Mouse (Mus musculus) heart, postnatal 0 days (tissue): ENCODE data around the gene Dad1. TPM values are rescaled to one million over a fixed set of nuclear protein-coding genes. Genes with fewer than 3 reads are reported as not detected.

Experiments
- ATAC-seq: fragments of 200-750 bp; cut with Nextera tagmentation; 2 replicates; pipeline ENCODE4 v1.8.0; 2017; ENCODE audit warnings: low read depth, moderate number of reproducible peaks, moderate library complexity; ENCODE audit not compliant: insufficient read depth
- DNase-seq: peaks from one replicate; pipeline ENCODE4 v3.0.0-alpha.2; 2016; ENCODE audit warnings: low spot score
- H3K27ac ChIP-seq: fragments of 300-500 bp; sonication (generic); 2 replicates; pipeline ENCODE4 v1.5.1; 2014; ENCODE audit warnings: low read depth, mild to moderate bottlenecking
- H3K27me3 ChIP-seq: fragments of 300-500 bp; sonication (generic); 2 replicates; pipeline ENCODE4 v1.6.1; 2014; ENCODE audit warnings: low read length, mixed read lengths; ENCODE audit not compliant: control insufficient read depth, insufficient read depth
- H3K36me3 ChIP-seq: fragments of 300-500 bp; sonication (generic); replicated peaks from 2 replicates; pipeline ENCODE4 v1.6.1; 2014; ENCODE audit warnings: low read length, mixed read lengths; ENCODE audit not compliant: control insufficient read depth, insufficient read depth
- H3K4me1 ChIP-seq: fragments of 300-500 bp; sonication (generic); 2 replicates; pipeline ENCODE4 v1.6.1; 2014; ENCODE audit warnings: antibody characterized with exemption; ENCODE audit not compliant: control insufficient read depth, insufficient read depth
- H3K4me2 ChIP-seq: fragments of 300-500 bp; sonication (generic); 2 replicates; pipeline ENCODE4 v1.6.1; 2014; ENCODE audit warnings: low read depth, mild to moderate bottlenecking, low read length, moderate library complexity
- H3K4me3 ChIP-seq: fragments of 300-500 bp; sonication (generic); 2 replicates; pipeline ENCODE4 v1.5.1; 2014; ENCODE audit warnings: low read depth, low read length
- H3K9ac ChIP-seq: fragments of 300-500 bp; sonication (generic); replicated peaks from 2 replicates; pipeline ENCODE4 v1.6.1; 2014; ENCODE audit warnings: low read depth, low read length, mixed read lengths
- H3K9me3 ChIP-seq: fragments of 300-500 bp; sonication (generic); replicated peaks from 2 replicates; pipeline ENCODE4 v1.6.1; 2016; ENCODE audit warnings: low read length; ENCODE audit not compliant: control insufficient read depth
- CTCF ChIP-seq: IDR thresholded peaks from 2 replicates; pipeline ENCODE4 v1.5.1; 2016; ENCODE audit warnings: antibody characterized with exemption, control low read depth, low read depth
- EP300 ChIP-seq: IDR thresholded peaks from 2 replicates; pipeline ENCODE4 v1.6.1; 2016; ENCODE audit warnings: antibody characterized with exemption, low read depth
- WGBS: fragments of 180-500 bp; shearing (Covaris S2); extraction: QIAGEN DNeasy Blood & Tissue Kit; methylation state at CpG from one replicate; pipeline ENCODE4 v1.1.7; 2014; 5-methylcytosine and 5-hydroxymethylcytosine counted together
- polyA plus RNA-seq: library from polyadenylated mRNA; unstranded; fragments of >200 nt; fragmentation: Nextera tagmentation; extraction: Ambion mirVana; gene quantifications from 2 replicates; pipeline ENCODE4 v1.2.1, GENCODE M21; 2015
- total RNA-seq: library from RNA; depleted of rRNA; stranded (reverse); fragments of >200 nt; gene quantifications from 2 replicates; pipeline ENCODE4 v1.2.3, GENCODE M21; 2014; ENCODE audit warnings: low replicate concordance

Gene Dad1
- total and polyA plus RNA-seq, 2 experiments from 2014 or later: 313 to 389 TPM

DNA sequence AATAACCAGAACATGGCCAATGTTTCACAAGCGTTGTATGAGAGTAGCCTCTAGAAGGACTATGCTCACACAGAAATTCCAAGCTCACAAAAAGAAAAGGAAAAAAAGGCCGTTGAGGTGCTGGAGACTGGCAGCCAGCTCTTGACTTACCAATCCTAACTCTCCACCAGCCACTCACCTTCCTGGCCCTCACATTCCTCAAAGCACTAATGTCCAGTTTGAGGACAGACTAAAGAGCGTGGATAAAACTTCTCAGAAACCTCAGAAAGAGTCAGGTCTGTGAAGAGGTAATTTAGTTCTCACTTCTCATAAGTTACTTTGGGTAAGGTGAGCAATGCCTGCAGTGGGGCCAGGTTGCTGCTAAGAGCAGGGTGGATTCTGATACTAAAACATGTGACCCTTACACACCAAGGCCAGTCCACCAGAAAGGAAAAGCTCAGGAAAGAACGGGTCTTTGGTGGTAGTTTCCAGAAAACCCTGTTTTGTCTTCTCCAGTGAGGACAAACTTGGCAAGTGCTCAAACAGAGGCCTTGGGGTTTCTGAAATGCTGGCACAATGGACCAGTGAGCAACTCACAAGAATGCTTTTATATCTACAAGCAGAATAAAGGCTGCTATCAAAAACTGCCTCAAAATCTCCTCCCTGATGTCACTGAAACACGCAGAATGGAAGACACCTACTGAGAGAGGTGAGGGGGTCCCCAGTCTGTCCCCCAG, 17.9 kb downstream of the Dad1 start:
- DNase-seq (no peak), ATAC-seq (no peak)
- Histone ChIP-seq H3K9me3 (no peaks in the 10 kb centered on the region), H3K9ac (no peak overlapping the region), H3K4me1 (peaks cover 25% of the 10 kb centered on the region), H3K27me3 (no peaks in the 10 kb centered on the region), H3K36me3 (peaks cover 15% of the 10 kb centered on the region; the same call in 1 of the 2 replicates), H3K4me3 (no peak overlapping the region), H3K4me2 (no peak overlapping the region), H3K27ac (no peak overlapping the region)
- TF ChIP-seq EP300 (no peak), CTCF (no peak)
- 74% methylated on average over 5 of the region's 5 CpGs for WGBS

DNA sequence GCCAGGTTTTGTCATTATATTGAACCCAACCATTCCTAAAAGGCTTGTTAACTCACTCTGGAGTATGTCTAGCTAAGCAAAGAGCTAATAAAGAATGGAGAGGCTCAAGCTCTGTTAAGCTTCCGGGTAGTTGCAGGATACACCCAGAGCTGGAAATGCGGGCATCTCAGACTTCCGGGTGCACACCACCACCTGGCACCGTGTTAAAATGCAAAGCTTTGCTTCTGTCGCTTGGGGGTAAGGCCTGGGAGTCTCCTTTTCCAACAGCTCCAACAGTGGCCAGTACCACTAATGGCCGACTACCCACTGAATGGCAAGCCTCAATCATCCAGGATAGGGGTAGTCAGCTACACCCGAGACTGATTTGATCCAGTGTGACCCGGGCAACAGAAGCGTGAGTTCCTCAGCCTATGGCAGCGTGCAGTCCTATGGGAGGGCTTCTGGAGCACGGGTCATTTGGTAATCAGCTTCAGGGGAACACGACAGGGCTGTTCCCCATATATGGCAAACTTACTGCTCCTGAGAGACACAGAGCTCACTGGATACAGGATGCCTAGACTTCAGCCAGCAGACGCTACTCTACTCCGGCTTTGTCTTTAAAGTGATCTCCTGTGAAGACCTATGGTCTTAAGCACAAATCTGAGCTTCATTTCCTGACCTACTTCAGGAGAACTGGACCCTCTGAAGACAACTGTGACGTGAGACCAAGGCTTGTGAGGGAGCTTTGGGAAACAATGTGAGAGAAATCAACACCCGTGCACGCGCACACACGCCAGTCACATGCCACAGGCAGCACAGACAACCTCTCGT, 19.5 kb downstream of the Dad1 start:
- DNase-seq (peak; percentile 73), ATAC-seq (peak; percentile 73)
- H3K36me3 ChIP-seq: peaks cover 4% of the 10 kb centered on the region; the same call in 1 of the 2 replicates
- TF ChIP-seq CTCF (no peak), EP300 (0 out of 2 replicates have a peak, but pooled peaks have one; percentile 23)
- no peak overlapping the region for H3K4me2 ChIP-seq
- no peak overlapping the region for H3K4me3 ChIP-seq
- no peaks in the 10 kb centered on the region for H3K9me3 ChIP-seq
- 51% methylated on average over 20 of the region's 20 CpGs for WGBS
- H3K27ac ChIP-seq: peak overlapping the region; percentile 82
- H3K27me3 ChIP-seq: no peaks in the 10 kb centered on the region
- peaks cover 21% of the 10 kb centered on the region for H3K4me1 ChIP-seq
- H3K9ac ChIP-seq: no peak overlapping the region

DNA sequence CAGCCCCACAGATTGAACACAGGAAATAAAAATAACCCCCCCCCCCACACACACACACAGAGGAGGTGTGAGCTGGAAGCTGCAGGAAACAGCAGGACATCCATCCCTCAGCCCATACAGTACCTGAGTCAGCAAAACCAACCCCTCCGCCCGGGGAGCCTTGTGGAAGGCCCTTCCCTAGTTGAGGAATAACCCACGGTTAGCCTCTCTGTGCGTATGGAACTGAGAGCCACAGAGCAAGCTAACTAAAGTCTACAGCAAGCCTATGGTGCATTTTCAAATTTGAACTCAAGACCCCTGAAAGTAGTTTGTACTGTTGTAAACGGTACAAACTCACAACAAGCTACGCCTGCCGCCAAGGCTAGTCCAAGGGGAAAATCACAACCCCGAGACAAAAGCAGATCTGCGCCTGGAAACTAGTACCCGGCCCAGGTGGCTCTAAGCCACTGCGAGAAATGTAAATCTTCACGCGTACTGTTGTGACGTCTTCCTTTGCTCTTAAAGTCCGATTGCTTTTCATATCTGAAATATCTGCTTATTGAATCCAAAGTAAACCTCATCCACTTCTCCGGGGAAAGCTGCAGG, 20.3 kb downstream of the Dad1 start:
- Histone ChIP-seq H3K4me1 (peaks cover 21% of the 10 kb centered on the region), H3K36me3 (peaks cover 4% of the 10 kb centered on the region; the same call in 1 of the 2 replicates), H3K27ac (peak overlapping the region; percentile 82), H3K9ac (no peak overlapping the region), H3K4me3 (no peak overlapping the region), H3K27me3 (no peaks in the 10 kb centered on the region), H3K9me3 (no peaks in the 10 kb centered on the region), H3K4me2 (peak overlapping the region; percentile 32)
- DNase-seq (no peak), ATAC-seq (no peak; the same call in 1 of the 2 replicates)
- WGBS: 60% methylated on average over 16 of the region's 16 CpGs
- TF ChIP-seq CTCF (no peak), EP300 (no peak)

DNA sequence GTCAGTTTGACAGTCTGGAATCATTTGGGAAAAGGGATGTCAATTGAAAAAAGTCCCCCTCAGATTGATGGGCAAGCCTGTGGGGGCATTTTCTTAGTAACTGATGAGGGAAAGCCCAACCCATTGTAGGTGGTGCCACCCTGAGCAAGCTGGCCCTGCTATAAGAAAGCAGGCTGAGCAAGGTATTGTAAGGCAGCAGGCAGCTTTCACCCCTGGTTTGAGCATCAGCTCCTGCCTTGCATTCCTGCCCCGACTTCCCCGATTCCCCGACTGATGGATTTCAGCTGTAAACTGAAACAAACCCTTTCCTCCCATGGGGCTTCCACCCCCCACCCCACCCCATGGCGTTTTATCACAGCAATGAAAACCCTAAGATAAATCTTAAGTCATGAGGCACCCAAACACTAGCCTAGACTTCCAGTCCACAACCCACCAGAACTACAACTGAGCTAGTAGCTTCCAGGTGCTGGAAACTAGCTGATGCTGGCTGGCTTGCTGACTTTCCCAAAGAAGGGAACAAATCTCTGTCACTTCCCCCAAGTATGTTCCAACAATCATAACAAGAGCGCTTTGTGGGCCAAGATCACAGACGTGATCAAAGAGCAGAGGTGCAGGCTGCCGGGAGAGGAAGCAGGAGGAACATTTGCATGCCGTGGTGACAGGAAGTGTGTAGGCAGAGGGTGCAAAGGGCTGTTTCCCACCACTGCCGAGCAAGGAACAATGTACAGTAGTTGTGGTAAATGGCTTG, 20.9 kb downstream of the Dad1 start:
- TF ChIP-seq CTCF: no peak
- TF ChIP-seq EP300: peak; percentile 36; the same call in 1 of the 2 replicates
- peaks cover 27% of the 10 kb centered on the region for H3K4me1 ChIP-seq
- H3K36me3 ChIP-seq: peaks cover 4% of the 10 kb centered on the region; the same call in 1 of the 2 replicates
- 20% methylated on average over 9 of the region's 9 CpGs for WGBS
- H3K4me3 ChIP-seq: no peak overlapping the region
- 0 out of 2 replicates have a peak overlapping the region, but pooled peaks have one; percentile 2 for H3K9ac ChIP-seq
- no peaks in the 10 kb centered on the region for H3K9me3 ChIP-seq
- DNase-seq (peak; percentile 67), ATAC-seq (peak; percentile 62)
- peak overlapping the region; percentile 32 for H3K4me2 ChIP-seq
- peak overlapping the region; percentile 82 for H3K27ac ChIP-seq
- H3K27me3 ChIP-seq: no peaks in the 10 kb centered on the region

DNA sequence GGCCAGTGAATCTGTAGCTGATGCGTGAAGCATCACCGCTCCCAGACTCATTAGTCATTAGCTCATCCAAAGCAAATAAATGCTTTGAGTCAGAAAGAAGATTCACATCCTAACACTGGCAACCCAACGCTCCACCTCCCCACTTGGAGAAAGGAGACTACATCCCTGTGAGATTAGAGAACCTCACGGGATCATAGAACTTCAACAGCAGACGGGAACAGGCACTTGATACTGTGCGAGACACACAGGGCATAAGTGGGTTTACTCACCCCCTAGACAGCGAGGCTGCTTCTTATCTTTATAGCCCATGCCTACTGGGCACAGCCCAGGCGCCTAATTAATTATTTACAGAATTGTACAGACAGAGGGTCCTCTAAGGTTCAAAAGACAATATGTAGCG, 21.8 kb downstream of the Dad1 start:
- H3K9me3 ChIP-seq: no peaks in the 10 kb centered on the region
- H3K4me3 ChIP-seq: no peak overlapping the region
- TF ChIP-seq EP300 (no peak), CTCF (no peak)
- no peaks in the 10 kb centered on the region for H3K27me3 ChIP-seq
- H3K27ac ChIP-seq: 0 out of 2 replicates have a peak overlapping the region, but pooled peaks have one; percentile 10
- peaks cover 30% of the 10 kb centered on the region for H3K4me1 ChIP-seq
- ATAC-seq: no peak
- no peak for DNase-seq
- H3K36me3 ChIP-seq: peaks cover 2% of the 10 kb centered on the region; the same call in 1 of the 2 replicates
- 55% methylated on average over 9 of the region's 9 CpGs for WGBS
- no peak overlapping the region for H3K4me2 ChIP-seq
- H3K9ac ChIP-seq: no peak overlapping the region
